Mouse (Mus musculus) kidney, adult 2 months (tissue): ENCODE measurements around the gene Armc12.

ENCODE experiments used
- CTCF ChIP-seq: fragments of 200-500 bp; conservative IDR thresholded peaks from 2 replicates; pipeline ENCODE4 v1.5.1; 2011; ENCODE audit warnings: low read depth, mild to moderate bottlenecking, control low read depth, low read length, moderate library complexity, mixed read lengths; ENCODE audit not compliant: insufficient read depth, insufficient read length
- POLR2A ChIP-seq: fragments of 200-500 bp; IDR thresholded peaks from one replicate; pipeline ENCODE4 v1.6.1; 2011; ENCODE audit warnings: low read depth, low read length, control low read depth

GRCm38 (mm10) chr17:28519827-28520226 lies 10.8 kb upstream of the Armc12 start:
- no peak for TF ChIP-seq POLR2A
- peak; percentile 39; the same call in 1 of the 2 replicates for TF ChIP-seq CTCF
